Mouse (Mus musculus): ENCODE data around the gene Ror1.

GRCm38 (mm10) chr4:100248273-100248672 is 152.7 kb downstream of the Ror1 start:
- no peak for TF ChIP-seq POLR2A (IDR thresholded peaks at IDR 0.05; ENCODE audit: control insufficient read depth, low read depth, low read length)
- no peak for TF ChIP-seq CTCF (IDR thresholded peaks at IDR 0.05; ENCODE audit: control insufficient read depth, insufficient read depth, insufficient replicate concordance, low read depth, low read length)
